Mouse (Mus musculus) heart, postnatal 0 days (tissue): ENCODE measurements at regions not wholly inside any gene's neighbourhood (a gene's known extent, or its start where the extent isn't known, plus 50 kb on each side); places are given as distances from the start of the nearest gene placed in this dataset.

Experiments
- CTCF ChIP-seq: IDR thresholded peaks from 2 replicates; pipeline ENCODE4 v1.5.1; 2016; ENCODE audit warnings: antibody characterized with exemption, control low read depth, low read depth
- EP300 ChIP-seq: IDR thresholded peaks from 2 replicates; pipeline ENCODE4 v1.6.1; 2016; ENCODE audit warnings: antibody characterized with exemption, low read depth

DNA sequence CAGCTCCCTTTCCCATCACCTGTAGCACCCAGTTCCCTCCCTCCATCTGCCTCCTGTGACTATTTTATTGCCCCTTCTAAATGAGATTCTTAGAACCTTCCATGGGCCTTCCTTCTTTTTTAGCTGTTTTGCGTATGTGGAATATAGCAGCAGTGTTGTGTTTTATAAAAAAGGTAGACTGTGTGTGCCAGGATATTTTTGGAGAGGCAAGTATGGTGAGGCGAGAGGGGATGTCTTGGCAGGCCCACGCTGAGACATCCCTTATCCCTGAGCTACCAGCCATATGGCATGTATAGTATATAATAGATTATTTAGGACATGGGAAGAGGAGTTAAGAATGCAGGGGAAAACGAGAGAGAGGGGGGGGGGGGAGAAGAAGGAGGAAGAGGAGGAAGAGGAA is 488.4 kb downstream of the Btbd3 start:
- TF ChIP-seq CTCF (no peak), EP300 (no peak)
